Mouse (Mus musculus) liver, adult 2 months (tissue): Measurements from ENCODE around the gene Syngr1.

ENCODE experiments used
- CTCF ChIP-seq: fragments of 200-500 bp; IDR thresholded peaks from 2 replicates; pipeline ENCODE4 v1.5.1; 2011; ENCODE audit warnings: low read depth, low read length, control low read depth
- POLR2A ChIP-seq: fragments of 200-500 bp; IDR thresholded peaks from 2 replicates; pipeline ENCODE4 v1.6.1; 2011; ENCODE audit warnings: low read length, control low read depth; ENCODE audit not compliant: insufficient read depth; ENCODE audit errors: extremely low read depth

- no peak for TF ChIP-seq CTCF
- TF ChIP-seq POLR2A, result no peak
These were observed 15.8 kb upstream of the Syngr1 start for GRCm38 (mm10) chr15:80075374-80075694.
